Mouse (Mus musculus): ENCODE measurements around the gene Ifna6.
"Not testable (repeated sequence)": the region's sequence is repeated elsewhere in the genome, so short reads cannot be mapped to it uniquely, and the experiment has no call there.

- TF ChIP-seq MEF2A (IDR thresholded peaks at IDR 0.05; ENCODE audit: extremely low read depth, insufficient replicate concordance, low read depth, low read length, poor library complexity, severe bottlenecking); BHLHE40 (IDR thresholded peaks at IDR 0.05; ENCODE audit: borderline replicate concordance, low read depth, low read length); POLR2A (IDR thresholded peaks at IDR 0.05; ENCODE audit: control insufficient read depth in 1 of 2, insufficient read depth in 1 of 2, low read depth in 1 of 2, low read length in 2 of 2, poor library complexity in 1 of 2); USF1 (IDR thresholded peaks at IDR 0.05; ENCODE audit: low read depth, low read length): not testable (repeated sequence)
Observed at GRCm38 (mm10) chr4:88835225-88835624, 8.0 kb downstream of the Ifna6 start, which contains the start of gene Ifna5.

All from MEL (cell line).